Mouse (Mus musculus): ENCODE measurements around the gene Dctn3. TPM values are rescaled to one million over a fixed set of nuclear protein-coding genes. Genes with fewer than 3 reads are reported as not detected.
"Not testable (repeated sequence)": the region's sequence is repeated elsewhere in the genome, so short reads cannot be mapped to it uniquely, and the experiment has no call there.

The Dctn3 gene
- polyA plus RNA-seq, 1 experiment: 189 TPM

DNA sequence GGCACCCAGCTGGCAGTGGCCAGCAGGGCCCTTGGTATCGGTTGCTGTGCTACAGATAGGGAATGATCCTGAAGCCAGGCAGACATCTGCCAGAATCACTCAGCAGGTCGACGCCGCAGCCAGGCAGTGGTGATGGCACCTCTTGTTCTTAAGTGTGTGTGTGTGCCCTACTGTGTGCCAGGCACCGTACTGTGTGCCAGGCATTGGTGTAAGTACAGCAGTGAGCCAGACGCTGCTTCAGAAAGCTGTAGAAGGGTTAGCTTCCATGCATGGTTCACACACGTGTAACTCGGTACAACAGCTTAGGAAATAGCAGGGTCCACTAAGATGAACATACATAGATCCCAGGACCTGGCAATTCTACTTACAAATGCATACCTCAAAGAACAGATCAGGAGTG, 22.7 kb downstream of the Dctn3 start:
- not testable (repeated sequence) for DNase-seq (ENCODE audit: extremely low spot score in 1 of 2, low spot score in 1 of 2)

DNA sequence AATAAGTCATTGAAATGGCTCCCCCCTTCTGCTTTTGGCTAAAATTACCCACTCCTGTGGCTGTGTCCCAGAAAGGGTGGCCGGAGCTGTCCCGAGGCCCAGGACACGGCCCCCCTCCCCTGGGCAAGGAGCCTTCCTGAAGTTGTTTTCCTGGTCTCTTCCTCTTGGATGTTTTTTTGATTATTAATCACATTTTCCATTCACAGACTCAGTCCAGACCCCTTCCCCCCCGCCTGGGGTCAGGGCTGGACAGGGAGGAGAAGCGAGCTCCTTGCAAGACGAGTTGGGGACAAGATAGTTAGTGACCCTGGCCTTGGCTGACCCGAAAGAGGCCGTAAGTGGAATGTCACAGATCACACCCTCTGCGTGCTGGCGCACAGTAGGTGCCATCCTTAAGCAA, 23.2 kb downstream of the Dctn3 start, which contains the start of gene Il11ra1:
Il11ra1 (plus strand) TSS at position 207 of the 400 bp plus-strand sequence.
- DNase-seq (ENCODE audit: extremely low spot score in 1 of 2, low spot score in 1 of 2): not testable (repeated sequence)

DNA sequence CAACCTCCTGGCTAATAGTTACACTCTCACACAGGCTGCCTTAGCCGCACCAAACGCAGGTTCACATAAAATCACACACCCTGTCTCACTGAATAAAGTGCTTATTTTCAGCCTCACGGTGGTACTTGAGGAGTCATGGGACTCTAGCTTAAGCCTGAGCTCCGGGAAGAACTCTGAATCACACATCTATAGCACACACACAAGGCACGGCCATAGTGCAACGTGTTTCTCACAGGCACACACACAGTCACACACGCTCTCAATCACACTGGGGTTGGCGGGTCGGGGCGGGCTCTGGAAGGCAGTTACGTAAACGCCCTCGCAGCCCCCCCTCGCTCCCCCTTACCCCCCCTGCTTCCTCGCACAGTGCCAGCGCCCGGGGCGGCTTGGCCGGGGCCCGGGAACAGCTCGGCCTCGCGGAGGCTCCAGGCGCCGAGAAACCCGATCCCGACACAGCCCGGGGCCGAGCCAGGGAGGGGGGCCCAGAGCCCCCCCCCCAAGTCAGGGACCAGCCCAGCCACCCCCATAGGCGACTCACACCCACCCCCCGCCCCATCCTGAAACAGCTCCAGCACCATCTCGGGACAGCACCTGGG, 24.5 kb downstream of the Dctn3 start:
- DNase-seq (ENCODE audit: extremely low spot score in 1 of 2, low spot score in 1 of 2): not testable (repeated sequence)

DNA sequence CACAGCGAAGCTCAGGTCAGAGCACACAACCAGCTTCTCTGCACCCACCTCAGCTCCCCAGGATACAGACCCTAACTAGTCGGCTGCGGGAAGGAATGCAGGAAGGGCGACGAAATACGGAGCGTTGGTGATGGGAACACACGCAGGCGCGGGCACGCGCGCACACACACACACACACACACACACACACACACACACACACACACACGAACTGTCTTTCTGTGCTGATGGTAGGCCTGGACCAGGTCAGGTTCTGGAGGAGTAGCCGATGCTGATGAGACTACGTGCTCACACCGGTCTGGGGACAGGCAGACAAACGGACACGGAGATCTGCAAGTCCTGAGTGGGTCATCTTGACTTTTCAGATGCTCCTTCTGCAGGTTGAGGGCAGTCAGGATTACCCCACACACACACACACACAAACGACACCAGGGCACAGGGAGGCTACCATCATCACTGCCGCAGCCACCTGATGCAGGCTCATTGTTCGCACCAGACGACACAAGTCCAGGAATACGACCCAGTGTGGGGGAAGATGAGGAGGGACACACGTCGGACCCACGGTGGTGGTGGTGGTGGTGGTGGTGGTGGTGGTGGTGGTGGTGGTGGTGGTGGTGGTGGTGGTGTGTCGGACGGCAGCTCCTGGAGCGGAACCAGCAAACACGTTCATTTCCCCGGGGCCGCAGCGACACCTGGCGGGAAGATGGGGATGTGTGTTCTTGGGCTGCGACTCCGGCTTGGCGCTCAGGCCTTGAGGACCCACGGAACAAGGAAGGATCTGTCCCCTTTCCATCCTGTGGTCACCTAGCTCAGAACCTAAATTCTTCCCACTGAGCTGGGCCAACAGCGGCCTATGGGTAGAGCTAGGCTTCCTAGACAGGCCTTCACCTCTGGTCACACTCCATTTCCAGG, 25.8 kb downstream of the Dctn3 start, which contains the start of gene Cntfr:
Cntfr (minus strand) TSS at position 160 of the 912 bp plus-strand sequence.
- peak in 1 of 2 experiments; percentile 91 for DNase-seq (ENCODE audit: extremely low spot score in 1 of 2, low spot score in 1 of 2)

DNA sequence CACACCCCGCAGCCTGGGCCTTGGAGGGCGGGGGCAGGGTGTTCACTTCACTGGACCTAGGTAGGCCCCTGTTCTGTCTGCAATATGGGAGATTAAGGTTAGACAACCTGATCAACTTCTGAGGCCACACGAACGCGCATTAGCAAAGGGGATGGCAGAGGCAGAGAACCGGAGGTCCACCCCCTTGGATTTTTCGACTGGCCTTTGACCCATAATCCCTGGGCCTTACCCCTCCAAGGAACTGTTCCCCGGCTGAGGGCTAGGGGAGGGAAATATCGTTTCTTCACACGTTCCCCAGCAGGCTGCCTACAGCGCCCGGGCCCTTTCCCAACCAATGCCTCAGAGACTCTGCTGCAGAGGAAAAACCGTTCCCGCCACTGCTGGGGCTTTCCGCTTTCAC, 26.5 kb downstream of the Dctn3 start:
- DNase-seq (ENCODE audit: extremely low spot score in 1 of 2, low spot score in 1 of 2): not testable (repeated sequence)

DNA sequence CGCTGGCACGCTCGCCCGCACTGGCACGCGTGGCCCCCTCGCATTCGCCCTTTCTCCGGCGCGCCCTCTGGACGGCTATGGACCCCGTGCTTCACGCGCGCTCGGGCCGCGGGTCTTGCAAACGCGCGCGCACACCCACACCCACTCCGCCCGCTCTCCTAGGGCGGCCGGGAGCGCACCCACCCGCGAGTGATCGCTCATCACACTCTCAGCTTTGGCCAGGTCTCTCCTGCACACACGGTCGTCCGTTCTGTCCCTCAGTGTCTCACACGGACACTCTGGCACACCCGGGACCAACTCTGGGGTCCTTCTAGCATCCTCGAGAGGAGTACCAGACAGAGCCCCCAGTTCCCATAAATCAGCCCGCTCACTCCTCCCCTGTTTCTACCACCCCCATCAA, 27.2 kb downstream of the Dctn3 start:
- not testable (repeated sequence) for DNase-seq (ENCODE audit: extremely low spot score in 1 of 2, low spot score in 1 of 2)

DNA sequence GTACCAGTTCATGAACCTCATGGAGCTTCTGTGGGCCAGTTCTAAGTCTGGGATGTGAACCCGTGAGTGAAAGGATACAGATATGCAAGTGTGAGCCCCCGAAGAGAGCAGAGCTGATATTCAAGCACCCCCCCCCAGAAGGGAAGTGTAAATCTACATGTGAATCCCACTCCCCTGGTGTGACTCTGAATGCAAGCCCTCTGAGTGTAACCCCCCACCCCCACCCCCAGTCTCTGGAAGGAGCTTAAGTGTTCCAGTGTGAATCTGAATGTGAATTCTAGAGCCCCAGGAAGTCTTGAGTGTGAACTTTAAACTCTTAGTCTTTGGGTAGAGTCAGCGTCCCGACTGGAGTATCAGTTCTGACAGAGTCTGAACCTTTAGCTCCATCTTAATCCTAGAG, 29.5 kb downstream of the Dctn3 start:
- DNase-seq (ENCODE audit: extremely low spot score in 1 of 2, low spot score in 1 of 2): not testable (repeated sequence)

DNA sequence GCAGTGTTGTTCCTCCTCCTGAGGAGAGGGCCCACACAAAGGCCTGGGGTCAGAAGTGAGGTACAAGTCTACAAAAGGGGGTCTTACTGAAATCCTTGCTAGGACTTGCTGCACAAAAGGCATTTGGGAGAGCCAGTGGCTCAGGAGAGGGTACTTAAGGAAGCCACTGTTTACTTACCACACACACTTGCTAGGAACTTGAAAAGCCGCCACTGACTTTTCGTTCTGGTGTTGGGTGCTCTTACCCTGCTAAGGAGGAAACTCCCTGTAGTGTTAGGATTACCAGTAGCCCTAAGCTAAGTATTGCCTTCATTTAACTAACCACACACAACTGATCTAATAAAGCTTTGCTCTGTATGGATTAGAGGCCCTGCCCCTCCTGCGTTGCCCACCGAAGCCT, 33.0 kb downstream of the Dctn3 start:
- not testable (repeated sequence) for DNase-seq (ENCODE audit: extremely low spot score in 1 of 2, low spot score in 1 of 2)

DNA sequence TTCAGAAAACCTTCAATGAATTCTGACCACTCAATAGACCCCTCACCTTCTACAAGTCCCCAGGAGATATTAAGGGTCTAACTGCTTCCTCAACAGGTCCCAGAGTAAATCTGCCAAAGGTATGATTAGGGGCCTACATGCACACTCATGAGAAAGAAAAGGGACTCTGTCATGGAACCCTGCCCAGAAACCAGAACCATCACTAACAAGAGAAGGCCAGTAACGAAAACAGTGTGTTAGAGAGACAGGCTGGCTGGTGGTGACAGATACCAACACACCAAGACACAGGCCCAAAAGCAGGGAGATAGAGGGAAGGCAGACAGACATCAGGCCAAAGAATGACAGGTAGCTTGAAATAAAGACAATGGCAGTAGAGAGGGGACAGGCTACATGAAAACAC, 34.4 kb downstream of the Dctn3 start:
- not testable (repeated sequence) for DNase-seq (ENCODE audit: extremely low spot score in 1 of 2, low spot score in 1 of 2)

DNA sequence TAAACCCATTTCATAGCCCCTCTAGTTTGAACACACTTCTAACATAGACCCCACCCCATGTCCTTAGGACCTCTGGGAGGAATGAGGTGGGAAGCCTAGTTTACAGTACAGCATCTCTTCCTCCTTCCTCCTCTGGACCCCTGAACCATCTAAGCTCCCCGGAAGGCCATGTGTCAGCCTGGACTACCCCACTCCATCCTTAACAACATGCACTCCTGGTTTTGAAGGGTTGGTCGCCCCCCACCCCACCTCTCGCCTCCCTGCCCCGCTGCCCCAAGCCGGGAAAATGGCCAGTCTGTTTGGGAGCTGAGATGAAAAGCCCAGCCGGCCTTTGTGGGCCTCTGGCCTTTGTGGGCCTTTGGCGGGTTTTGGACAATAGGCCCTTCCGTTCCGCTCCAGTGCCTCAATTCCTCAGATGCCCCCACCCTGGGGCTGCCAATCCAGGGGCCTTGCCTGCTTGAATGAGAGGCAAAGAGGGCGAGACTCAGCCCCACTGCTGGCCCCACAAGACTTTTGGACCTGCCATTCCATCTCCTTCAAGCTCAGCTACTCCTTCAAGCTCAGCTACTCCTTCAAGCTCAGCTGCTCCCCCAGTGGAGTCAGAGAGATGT, 37.0 kb downstream of the Dctn3 start:
- not testable (repeated sequence) for DNase-seq (ENCODE audit: extremely low spot score in 1 of 2, low spot score in 1 of 2)

DNA sequence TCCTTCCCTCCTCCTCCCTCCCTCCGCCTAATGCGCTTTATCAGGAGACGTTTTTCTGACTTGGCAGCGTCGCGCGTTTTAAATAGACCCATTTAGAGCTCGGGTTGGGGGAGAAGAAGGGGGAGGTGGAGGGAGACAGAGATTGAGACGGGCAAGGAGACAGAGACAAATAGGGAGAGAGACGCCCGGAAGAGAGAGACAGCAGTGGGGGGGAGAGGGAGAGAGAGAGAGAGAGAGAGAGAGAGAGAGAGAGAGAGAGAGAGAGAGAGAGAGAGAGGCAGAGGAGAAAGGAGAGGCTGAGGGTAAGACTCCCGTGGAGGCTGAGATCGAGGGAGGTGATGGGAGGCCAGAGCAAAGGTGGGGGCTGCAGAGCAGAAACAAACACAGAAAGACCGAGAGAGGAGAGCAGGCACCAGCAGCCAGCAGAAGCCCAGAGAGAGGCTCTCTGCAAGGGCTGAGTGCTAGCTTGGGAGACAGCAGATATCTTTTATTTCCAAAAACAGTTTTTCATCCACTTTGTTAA, 38.0 kb downstream of the Dctn3 start:
- DNase-seq (ENCODE audit: extremely low spot score in 1 of 2, low spot score in 1 of 2): not testable (repeated sequence)

DNA sequence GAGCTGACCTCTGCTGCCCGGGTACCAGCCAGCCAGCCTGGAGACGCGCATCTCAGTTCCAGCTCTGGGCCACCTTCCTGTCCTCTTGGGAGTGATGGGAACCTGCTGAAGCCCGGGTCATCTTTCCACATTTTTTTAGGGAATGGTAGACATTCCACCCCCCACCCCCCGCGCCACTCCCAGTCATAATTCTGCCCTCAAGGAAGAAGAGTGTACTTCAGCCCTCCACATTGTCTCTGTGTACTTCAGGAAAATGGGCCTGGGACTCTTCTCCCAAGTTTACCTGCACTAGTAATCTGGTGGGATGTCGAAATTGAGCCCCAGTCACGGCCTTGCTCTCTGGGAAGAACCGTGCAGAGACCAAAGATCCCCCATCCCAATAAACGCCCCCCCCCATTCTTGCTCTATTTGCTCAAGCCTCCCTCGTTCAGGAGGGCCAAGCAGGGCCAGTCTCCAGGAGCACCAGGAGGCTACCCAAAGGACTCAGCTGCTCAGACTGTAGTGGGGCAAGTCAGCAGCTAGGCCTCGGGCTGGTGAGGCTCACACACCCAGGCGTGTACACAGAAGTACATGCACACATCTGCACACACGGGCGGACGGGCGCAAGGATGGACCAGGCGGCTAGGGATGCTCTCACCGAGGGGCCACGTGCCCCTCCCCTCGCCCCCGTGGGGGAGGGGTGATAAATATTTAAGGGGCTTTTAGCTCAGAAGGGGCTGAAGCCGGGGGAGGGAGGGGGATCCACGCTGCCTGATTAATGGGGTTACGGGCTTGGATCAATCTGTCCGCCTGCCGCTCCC, 38.6 kb downstream of the Dctn3 start:
- DNase-seq (ENCODE audit: extremely low spot score in 1 of 2, low spot score in 1 of 2): not testable (repeated sequence)

DNA sequence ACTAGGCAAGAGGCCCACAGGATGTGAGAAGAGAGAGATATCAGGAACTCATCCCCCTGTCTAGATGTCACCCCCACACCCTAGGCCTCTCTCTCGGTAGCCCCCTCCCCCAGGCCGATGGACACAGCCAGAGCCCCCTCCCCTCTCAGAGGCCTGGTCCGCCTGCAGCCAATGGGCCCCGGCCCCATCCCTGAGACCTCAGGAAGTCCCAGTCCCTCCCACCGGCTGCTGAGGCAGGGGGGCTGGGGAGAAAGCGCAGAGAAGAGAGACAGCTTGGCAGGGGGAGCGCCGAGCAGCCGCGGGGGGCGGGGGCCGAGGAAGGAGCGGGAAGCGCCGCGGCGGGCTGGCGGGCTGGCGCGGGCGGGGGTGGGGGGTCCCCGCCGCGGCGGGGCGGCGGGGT, 39.7 kb downstream of the Dctn3 start:
- DNase-seq (ENCODE audit: extremely low spot score in 1 of 2, low spot score in 1 of 2): not testable (repeated sequence)

DNA sequence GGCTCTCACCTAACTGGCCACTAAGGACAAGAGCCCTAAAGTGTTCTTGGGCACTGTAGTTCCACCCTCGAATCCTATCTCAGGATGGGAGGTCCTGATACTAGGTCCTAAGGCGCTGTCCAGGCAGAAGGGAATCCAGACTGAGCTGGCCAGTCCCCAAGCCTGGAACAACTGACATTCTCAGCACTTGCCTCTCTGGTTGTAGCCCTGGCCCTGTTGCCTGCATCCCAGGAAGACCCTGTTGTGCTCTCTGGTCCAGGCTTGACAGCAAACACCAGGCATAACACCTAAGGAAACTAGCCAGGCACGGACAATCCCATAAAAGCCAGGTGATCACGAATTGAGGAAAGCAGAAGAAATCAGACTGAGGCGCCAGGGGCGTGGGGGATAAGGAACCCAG, 40.2 kb downstream of the Dctn3 start:
- DNase-seq (ENCODE audit: extremely low spot score in 1 of 2, low spot score in 1 of 2): no peak

DNA sequence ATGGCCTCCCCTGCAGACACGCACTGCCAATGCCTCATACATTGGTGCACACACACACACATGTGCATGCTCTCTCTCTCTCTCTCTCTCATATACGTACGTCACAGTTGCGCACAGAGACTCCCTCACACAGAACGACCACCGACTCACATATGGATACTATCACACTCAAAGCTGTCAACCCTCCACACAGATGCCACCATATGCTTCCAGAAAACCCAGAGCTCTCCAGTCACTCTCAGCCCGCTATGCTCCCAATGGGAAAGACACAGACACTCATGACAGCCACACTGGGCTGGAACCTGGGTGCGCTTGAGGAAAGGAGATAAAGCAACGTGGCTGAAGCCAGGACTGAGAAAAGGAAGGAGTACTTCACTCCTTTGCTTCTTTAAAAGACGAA, 41.0 kb downstream of the Dctn3 start:
- DNase-seq (ENCODE audit: extremely low spot score in 1 of 2, low spot score in 1 of 2): no peak

DNA sequence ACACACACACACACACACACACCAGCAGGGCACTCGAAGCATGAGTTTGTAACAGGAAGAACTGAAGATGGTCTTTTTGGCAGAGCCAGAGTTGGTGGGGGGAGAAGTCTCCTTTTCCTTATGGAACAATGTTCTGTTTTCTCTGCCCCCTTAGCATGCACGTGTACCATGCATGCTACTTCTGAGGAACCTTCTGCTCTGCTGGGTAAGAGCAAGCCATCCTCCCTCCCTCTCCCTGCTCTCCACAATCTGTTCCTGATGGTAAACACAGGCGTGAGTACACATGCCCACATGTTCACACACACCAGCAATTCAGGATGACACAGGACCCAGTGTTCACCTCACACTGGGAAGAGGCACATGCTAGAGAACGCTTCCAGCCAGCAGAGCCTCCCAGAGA, 41.8 kb downstream of the Dctn3 start:
- DNase-seq (ENCODE audit: extremely low spot score in 1 of 2, low spot score in 1 of 2): peak in 1 of 2 experiments; percentile 57

DNA sequence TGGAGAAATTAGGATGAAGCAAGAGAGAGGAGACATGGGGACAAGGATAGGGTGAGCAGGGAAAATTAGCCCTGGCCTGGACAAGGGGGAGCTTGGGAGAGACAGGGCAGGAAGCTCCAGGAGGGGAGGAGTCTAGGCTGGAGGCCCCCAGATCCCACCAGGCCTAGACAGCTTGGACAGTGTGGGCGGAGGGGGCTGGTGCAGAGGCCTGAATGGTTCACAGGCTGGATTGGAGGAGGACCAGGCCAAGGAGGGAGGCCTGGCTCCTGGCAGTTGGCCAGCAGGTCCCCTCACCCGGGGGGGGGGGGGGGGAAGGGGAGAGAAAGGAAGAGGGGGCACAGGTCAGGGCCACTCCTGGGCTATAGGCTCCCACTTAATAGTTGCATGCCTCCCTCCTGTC, 43.7 kb downstream of the Dctn3 start:
- DNase-seq (ENCODE audit: extremely low spot score in 1 of 2, low spot score in 1 of 2): no peak

DNA sequence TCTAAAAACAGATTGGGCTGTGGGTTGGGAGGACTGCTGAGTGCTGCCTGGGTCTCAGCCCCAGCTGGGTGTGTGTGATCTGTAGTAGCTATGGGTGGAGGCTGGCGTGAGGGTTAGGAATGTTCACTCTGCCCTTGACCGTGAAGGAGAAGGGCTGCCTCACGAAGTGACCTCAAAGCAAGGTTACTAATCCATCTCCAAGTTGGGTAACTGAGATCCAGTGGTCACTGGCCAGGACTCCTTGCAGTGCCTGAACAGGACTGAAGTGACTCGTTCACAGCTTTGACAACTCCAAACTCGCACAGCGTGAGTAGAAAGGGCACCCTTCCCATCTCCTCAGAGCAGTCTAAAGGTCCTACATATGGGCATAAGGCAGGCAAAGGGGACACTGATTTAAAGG, 44.1 kb downstream of the Dctn3 start:
- DNase-seq (ENCODE audit: extremely low spot score in 1 of 2, low spot score in 1 of 2): no peak

DNA sequence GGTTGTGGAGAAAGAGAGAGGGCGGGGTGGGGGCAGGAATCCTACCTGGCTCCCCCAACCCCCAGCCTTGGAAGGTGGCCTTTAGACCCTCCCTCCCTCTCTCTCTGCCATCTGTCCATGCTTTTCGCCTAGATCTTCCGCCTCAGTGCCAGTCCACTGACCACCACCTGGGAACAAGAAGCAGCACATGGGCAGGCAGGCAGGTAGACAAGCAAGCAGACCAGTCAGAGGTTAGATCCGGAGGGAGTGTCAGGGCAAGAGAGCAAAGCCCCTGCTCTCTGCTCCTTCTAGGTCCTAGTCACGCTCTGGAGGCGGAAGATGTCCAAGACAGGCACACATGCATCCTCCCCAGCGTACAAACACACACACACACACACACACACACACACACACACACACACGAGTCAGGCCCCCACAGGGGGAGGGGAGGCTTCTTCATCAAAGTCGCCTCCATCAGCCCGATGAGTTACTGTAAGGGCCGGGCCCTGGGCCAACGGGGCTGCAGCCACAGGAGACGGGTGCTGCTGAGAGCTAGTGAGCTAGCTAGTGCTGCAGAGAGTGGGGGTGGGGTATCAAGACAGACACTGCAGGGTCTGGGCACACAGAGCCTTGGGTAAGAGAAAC, 45.9 kb downstream of the Dctn3 start:
- DNase-seq (ENCODE audit: extremely low spot score in 1 of 2, low spot score in 1 of 2): no peak
